Mouse (Mus musculus): ENCODE results near the gene Rnf17.

DNA sequence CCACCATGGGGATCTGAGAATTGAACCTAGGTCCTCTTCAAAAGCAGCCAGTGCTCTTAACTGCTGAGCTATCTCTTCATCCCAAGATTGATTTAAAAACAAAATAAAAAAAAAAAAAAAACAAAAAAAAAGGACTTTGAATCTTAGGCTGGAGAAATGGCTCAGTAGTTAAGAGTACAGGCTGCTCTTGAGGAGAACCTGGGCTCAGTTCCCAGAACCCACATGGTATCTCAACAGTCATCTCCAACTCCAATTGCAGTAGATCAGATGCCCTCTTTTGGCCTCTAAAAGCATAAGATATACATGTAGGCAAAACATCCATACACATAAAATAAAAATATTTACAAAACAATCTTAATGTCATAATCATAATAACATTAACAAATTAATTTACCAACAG lies 87.4 kb downstream of the Rnf17 start:
- no peak for TF ChIP-seq CTCF (IDR thresholded peaks at IDR 0.05; ENCODE audit: borderline replicate concordance, extremely low read depth, insufficient read depth, insufficient read length)
- no peak for TF ChIP-seq POLR2A (IDR thresholded peaks at IDR 0.05; ENCODE audit: borderline replicate concordance, extremely low read depth, insufficient read depth, insufficient read length, poor library complexity, severe bottlenecking)

Data from brain, embryonic 14.5 days (tissue).